Mouse (Mus musculus): ENCODE measurements around the gene Cx3cr1. TPM values are rescaled to one million over a fixed set of nuclear protein-coding genes. Genes with fewer than 3 reads are reported as not detected.

The Cx3cr1 gene
- polyA plus RNA-seq, 1 experiment from 2014 or later, result 4.7 TPM

GRCm38 (mm10) chr9:120043115-120043514 is 26.6 kb downstream of the Cx3cr1 start:
- no peak for DNase-seq (ENCODE audit: extremely low spot score, low spot score)
- no peak overlapping the region for H3K27ac ChIP-seq
- no peaks in the 10 kb centered on the region for H3K27me3 ChIP-seq (ENCODE audit: poor library complexity, severe bottlenecking)
- H3K36me3 ChIP-seq (replicated peaks), result no peaks in the 10 kb centered on the region
- 86% methylated on average over 7 of the region's 7 CpGs for WGBS
- peaks cover 5% of the 10 kb centered on the region for H3K9me3 ChIP-seq
- no peaks in the 10 kb centered on the region for H3K4me1 ChIP-seq
- H3K4me3 ChIP-seq, result no peak overlapping the region

DNA sequence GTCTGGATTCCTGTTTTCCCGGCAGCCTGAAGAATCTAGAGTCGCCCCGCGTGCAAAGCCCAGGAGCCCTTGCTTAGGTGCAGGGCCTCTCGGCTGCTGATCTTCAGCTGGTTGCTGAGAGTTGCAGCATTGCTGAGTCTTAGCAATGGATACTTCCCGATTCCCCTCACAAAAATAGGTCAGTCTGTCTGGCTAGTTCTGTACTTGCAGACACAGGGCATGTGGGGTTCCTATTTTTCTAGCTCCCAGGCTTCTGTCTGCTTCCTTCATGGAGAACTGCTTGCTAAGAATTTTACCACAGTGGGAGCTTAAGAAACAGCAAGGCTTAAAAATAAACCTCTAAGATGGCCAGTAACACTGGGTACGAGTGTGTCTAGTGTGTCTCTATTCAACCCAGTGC is 32.3 kb downstream of the Cx3cr1 start:
- no peaks in the 10 kb centered on the region for H3K36me3 ChIP-seq (replicated peaks)
- H3K9me3 ChIP-seq, result peaks cover 5% of the 10 kb centered on the region
- H3K4me1 ChIP-seq, result no peaks in the 10 kb centered on the region
- no peak overlapping the region for H3K4me3 ChIP-seq
- H3K27ac ChIP-seq, result 0 out of 2 replicates have a peak overlapping the region, but pooled peaks have one; percentile 8
- WGBS, result 86% methylated on average over 7 of the region's 7 CpGs
- H3K27me3 ChIP-seq (ENCODE audit: poor library complexity, severe bottlenecking), result no peaks in the 10 kb centered on the region
- DNase-seq (ENCODE audit: extremely low spot score, low spot score), result no peak

DNA sequence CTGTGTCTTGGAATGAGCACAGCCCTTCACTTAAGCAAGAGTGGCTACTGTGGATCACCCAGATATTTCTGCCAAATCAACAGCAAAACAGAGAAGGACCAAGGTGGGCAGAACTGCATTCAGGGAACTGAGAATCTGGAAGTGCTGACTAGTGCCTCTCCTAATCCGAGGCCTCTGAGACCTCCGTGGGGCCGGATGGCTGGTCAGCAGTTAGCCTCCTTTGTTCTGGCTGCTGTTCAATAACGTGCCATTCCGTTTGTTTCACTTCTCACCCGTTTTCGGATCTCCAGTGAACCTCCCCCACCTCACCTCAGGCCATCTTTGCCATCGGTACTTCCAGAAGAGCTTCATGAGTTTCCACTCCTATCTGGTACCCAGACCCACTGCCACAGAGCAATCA is 35.3 kb downstream of the Cx3cr1 start:
- no peak for DNase-seq (ENCODE audit: extremely low spot score, low spot score)
- H3K36me3 ChIP-seq (replicated peaks), result no peaks in the 10 kb centered on the region
- H3K4me3 ChIP-seq, result no peak overlapping the region
- H3K9me3 ChIP-seq, result no peaks in the 10 kb centered on the region
- H3K4me1 ChIP-seq, result no peaks in the 10 kb centered on the region
- 76% methylated on average over 8 of the region's 8 CpGs for WGBS
- no peaks in the 10 kb centered on the region for H3K27me3 ChIP-seq (ENCODE audit: poor library complexity, severe bottlenecking)
- no peak overlapping the region for H3K27ac ChIP-seq

GRCm38 (mm10) chr9:120032710-120033109 is 37.0 kb downstream of the Cx3cr1 start:
- 92% methylated on average over 6 of the region's 6 CpGs for WGBS
- no peak for DNase-seq (ENCODE audit: extremely low spot score, low spot score)
- Histone ChIP-seq H3K36me3 (replicated peaks) (no peaks in the 10 kb centered on the region), H3K4me1 (no peaks in the 10 kb centered on the region), H3K9me3 (no peaks in the 10 kb centered on the region), H3K27me3 (ENCODE audit: poor library complexity, severe bottlenecking) (no peaks in the 10 kb centered on the region), H3K27ac (no peak overlapping the region), H3K4me3 (no peak overlapping the region)

DNA sequence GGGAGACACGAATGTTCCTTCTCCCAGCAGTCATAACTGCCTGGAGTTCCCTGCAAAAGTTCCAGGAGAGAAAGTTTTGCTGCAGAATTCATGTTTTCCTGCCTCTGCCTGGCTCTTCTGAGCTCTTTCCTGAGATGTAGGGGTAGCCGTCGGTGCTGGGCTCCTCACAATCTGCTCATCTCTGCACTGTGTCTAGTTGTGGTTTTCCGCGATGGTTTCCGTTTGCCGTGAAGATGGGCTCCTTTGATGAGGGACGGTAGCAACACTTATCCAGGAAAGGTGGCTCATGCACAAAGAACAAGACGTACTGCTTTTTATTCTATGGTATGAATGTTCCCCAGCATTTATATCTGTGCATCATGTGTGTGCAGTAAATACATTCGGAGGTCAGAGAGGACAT is 39.3 kb downstream of the Cx3cr1 start:
- DNase-seq (ENCODE audit: extremely low spot score, low spot score), result no peak
- no peaks in the 10 kb centered on the region for H3K9me3 ChIP-seq
- H3K4me1 ChIP-seq, result no peaks in the 10 kb centered on the region
- H3K4me3 ChIP-seq, result no peak overlapping the region
- H3K27me3 ChIP-seq (ENCODE audit: poor library complexity, severe bottlenecking), result no peaks in the 10 kb centered on the region
- H3K36me3 ChIP-seq (replicated peaks), result no peaks in the 10 kb centered on the region
- H3K27ac ChIP-seq, result no peak overlapping the region
- 89% methylated on average over 10 of the region's 10 CpGs for WGBS

GRCm38 (mm10) chr9:120029880-120030279 is 39.8 kb downstream of the Cx3cr1 start:
- Histone ChIP-seq H3K27me3 (ENCODE audit: poor library complexity, severe bottlenecking) (no peaks in the 10 kb centered on the region), H3K4me1 (no peaks in the 10 kb centered on the region), H3K4me3 (no peak overlapping the region), H3K9me3 (no peaks in the 10 kb centered on the region), H3K27ac (no peak overlapping the region), H3K36me3 (replicated peaks) (no peaks in the 10 kb centered on the region)
- DNase-seq (ENCODE audit: extremely low spot score, low spot score), result no peak
- 93% methylated on average over 6 of the region's 6 CpGs for WGBS

GRCm38 (mm10) chr9:120027401-120028151 is 42.1 kb downstream of the Cx3cr1 start:
- H3K27ac ChIP-seq, result peak overlapping the region; percentile 48; the same call in 1 of the 2 replicates
- no peaks in the 10 kb centered on the region for H3K27me3 ChIP-seq (ENCODE audit: poor library complexity, severe bottlenecking)
- no peaks in the 10 kb centered on the region for H3K4me1 ChIP-seq
- WGBS, result 34% methylated on average over 14 of the region's 14 CpGs
- DNase-seq (ENCODE audit: extremely low spot score, low spot score), result peak; percentile 54
- no peaks in the 10 kb centered on the region for H3K36me3 ChIP-seq (replicated peaks)
- H3K9me3 ChIP-seq, result no peaks in the 10 kb centered on the region
- H3K4me3 ChIP-seq, result no peak overlapping the region

- H3K9me3 ChIP-seq, result no peaks in the 10 kb centered on the region
- no peaks in the 10 kb centered on the region for H3K36me3 ChIP-seq (replicated peaks)
- H3K4me3 ChIP-seq, result no peak overlapping the region
- 86% methylated on average over 5 of the region's 5 CpGs for WGBS
- no peaks in the 10 kb centered on the region for H3K27me3 ChIP-seq (ENCODE audit: poor library complexity, severe bottlenecking)
- no peak overlapping the region for H3K27ac ChIP-seq
- peaks cover 22% of the 10 kb centered on the region for H3K4me1 ChIP-seq
- no peak for DNase-seq (ENCODE audit: extremely low spot score, low spot score)
These were observed 45.1 kb downstream of the Cx3cr1 start for GRCm38 (mm10) chr9:120024625-120025024.

GRCm38 (mm10) chr9:120024171-120024570 is 45.5 kb downstream of the Cx3cr1 start:
- WGBS, result 85% methylated on average over 10 of the region's 10 CpGs
- Histone ChIP-seq H3K27me3 (ENCODE audit: poor library complexity, severe bottlenecking) (no peaks in the 10 kb centered on the region), H3K4me3 (no peak overlapping the region)

GRCm38 (mm10) chr9:120023086-120023811 is 46.4 kb downstream of the Cx3cr1 start, which contains the start of gene Xirp1:
Xirp1 (minus strand) TSS chr9:120023598.
- no peak within 1 kb of the TSS for H3K4me3 ChIP-seq
- no peak within 1 kb of the TSS for H3K27ac ChIP-seq
- H3K36me3 ChIP-seq (replicated peaks), result no peaks in the 10 kb centered on the region
- no peak for DNase-seq (ENCODE audit: extremely low spot score, low spot score)
- no peaks in the 10 kb centered on the region for H3K27me3 ChIP-seq (ENCODE audit: poor library complexity, severe bottlenecking)
- H3K9me3 ChIP-seq, result no peaks in the 10 kb centered on the region
- 87% methylated on average over 18 of the region's 18 CpGs for WGBS
- H3K4me1 ChIP-seq, result peaks cover 22% of the 10 kb centered on the region

More at GRCm38 (mm10) chr9:120024171-120024570, 45.5 kb downstream of the Cx3cr1 start:
- H3K9me3 ChIP-seq, result no peaks in the 10 kb centered on the region
- no peak overlapping the region for H3K27ac ChIP-seq
- no peaks in the 10 kb centered on the region for H3K36me3 ChIP-seq (replicated peaks)
- DNase-seq (ENCODE audit: extremely low spot score, low spot score), result no peak
- H3K4me1 ChIP-seq, result peaks cover 22% of the 10 kb centered on the region

DNA sequence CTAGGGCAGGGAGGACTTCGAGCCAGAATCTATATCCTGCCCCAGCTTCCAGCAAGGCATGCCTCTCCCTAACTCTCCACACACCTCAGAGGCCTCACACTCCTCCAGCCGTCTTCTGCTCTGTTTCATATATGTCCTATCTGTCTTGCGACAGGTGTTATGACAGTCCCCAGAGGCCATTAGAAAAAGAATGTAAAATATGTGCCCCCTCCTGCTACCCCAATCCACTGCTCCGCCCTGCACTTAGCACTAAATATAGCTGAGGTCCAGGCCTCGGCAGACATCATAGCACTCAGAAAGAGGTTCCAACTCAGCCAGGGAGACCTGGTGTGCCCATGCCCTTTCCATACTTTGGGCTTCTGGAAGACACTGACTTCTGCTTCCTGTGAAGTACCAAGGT is 48.5 kb downstream of the Cx3cr1 start:
- 0 out of 2 replicates have a peak, but pooled peaks cover 9% of the 10 kb centered on the region for H3K27me3 ChIP-seq (ENCODE audit: poor library complexity, severe bottlenecking)
- H3K27ac ChIP-seq, result 0 out of 2 replicates have a peak overlapping the region, but pooled peaks have one; percentile 15
- no peaks in the 10 kb centered on the region for H3K9me3 ChIP-seq
- 83% methylated on average over 5 of the region's 5 CpGs for WGBS
- peaks cover 24% of the 10 kb centered on the region for H3K4me1 ChIP-seq
- DNase-seq (ENCODE audit: extremely low spot score, low spot score), result no peak
- no peaks in the 10 kb centered on the region for H3K36me3 ChIP-seq (replicated peaks)
- no peak overlapping the region for H3K4me3 ChIP-seq

DNA sequence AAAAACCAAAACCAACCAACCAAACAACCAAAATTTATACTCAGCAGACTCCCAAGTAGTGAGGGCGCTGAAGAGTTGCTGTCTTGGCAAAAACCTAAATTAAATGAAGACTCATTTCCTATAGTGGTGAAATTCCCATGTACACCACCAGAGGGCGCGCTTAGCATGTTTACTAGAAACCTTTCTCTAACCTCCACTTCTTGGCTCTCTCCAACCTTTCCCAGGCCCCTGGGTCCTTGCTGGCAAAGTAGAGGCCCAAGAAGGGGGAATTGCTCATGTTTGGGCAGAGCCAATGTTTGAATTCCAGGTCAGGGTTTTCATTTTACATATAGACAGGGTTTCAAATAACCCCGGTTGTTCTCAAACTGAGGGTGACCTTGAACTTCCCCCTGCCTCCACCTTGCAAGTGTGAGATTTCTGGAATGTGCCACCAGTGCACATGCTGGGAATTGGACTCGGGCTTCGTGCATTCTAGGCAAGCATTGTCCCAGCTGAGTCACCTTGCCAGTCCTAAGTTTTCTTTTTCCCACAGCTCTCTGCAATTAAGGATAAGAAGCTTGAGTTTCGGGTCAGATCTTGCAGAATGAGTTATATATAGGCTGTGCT is 49.3 kb downstream of the Cx3cr1 start:
- H3K27me3 ChIP-seq (ENCODE audit: poor library complexity, severe bottlenecking), result 0 out of 2 replicates have a peak, but pooled peaks cover 9% of the 10 kb centered on the region
- 51% methylated on average over 7 of the region's 7 CpGs for WGBS
- H3K4me3 ChIP-seq, result no peak overlapping the region
- no peaks in the 10 kb centered on the region for H3K36me3 ChIP-seq (replicated peaks)
- DNase-seq (ENCODE audit: extremely low spot score, low spot score), result peak; percentile 77
- no peaks in the 10 kb centered on the region for H3K9me3 ChIP-seq
- H3K27ac ChIP-seq, result 0 out of 2 replicates have a peak overlapping the region, but pooled peaks have one; percentile 15
- peaks cover 24% of the 10 kb centered on the region for H3K4me1 ChIP-seq
